Mouse (Mus musculus) kidney, adult 9 months (tissue): ENCODE results near the gene Slc35a3.
"Not testable (repeated sequence)": the region's sequence is repeated elsewhere in the genome, so short reads cannot be mapped to it uniquely, and the experiment has no call there.

Experiments
- DNase-seq: peaks from one replicate; pipeline ENCODE4 v3.0.0; 2022

Slc35a3 gene

DNA sequence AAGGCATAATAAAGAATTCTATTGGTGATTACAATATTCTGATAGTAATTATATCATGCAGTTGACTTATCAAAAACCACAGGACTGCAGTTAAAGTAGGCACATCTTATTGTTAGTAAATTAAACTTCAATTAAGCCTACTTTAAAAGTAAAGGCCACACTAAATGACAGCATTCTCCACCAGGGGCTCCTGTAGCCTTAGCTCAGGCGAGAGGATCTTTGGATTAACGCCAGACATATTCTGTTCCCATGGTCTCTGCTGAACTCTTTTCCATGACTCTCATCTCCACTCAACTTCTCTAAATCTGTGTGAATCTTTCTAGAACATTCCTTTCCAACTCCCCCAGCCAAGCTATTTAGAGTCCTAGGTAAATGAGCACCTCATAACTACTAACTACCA is 13.8 kb downstream of the Slc35a3 start:
- no peak for DNase-seq

DNA sequence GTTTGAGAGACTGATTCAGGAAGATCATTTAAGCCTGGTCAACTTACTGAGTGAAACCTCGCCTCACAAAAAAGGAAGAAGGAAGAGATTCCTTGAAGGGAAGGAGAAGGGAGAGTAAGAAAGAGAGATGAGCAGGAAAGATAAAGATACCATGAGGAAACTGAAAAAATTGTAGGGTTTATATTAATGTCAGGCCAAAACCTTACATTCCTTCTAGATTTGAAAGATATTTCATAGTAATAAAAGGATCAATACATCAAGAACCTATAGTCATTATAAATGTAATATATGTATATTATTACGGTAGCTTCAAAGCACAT is 17.0 kb downstream of the Slc35a3 start:
- DNase-seq: no peak

DNA sequence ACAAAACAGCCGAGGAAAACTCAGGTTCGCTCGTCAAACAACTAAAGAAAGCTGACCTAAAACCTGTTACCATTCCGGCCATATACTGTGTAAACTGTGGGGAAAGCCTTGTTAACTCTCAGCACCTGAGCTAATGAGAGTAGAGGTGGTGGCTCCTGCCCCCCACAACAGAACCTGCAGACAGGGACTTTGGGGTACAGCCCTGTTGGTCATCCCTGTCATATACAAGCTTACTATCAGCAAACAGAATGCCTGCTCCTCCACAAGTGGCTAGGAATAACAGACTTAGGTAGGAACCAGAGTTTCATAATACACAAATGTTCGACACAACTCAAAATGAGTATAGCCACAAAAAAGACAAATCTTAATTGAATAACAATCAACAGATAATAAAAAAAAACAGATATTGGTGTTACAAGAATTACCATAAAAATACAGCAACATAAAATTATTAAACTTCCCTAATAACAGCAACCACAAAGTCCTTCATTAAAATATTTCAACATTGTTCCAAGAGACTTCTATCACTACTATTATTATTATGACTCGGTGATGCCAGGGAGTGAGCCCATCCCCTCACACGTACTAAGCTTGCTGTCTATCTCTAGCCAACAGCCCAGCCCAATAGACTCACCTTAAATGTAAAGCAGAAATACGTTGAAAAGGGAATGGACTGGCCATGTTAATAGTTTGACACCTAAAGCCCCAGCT is 17.5 kb downstream of the Slc35a3 start:
- DNase-seq: no peak

DNA sequence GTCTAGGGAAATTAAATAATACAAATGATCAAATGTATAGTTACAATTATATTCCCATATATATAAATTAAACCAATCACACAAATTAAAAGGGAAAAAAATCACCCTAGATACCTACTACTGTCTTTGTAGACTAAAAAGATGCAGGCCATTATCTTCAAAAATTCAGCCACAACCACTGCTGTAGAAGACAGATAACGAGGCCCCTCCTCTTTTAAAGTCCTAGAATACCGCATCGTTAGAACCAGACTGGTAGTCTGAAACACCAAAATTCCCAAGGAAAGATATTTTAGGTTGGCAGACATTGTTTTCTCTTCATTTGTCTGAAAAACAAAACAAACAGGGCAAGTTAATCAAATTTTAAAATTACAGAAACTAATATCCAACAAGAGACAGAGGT is 18.3 kb downstream of the Slc35a3 start:
- no peak for DNase-seq

DNA sequence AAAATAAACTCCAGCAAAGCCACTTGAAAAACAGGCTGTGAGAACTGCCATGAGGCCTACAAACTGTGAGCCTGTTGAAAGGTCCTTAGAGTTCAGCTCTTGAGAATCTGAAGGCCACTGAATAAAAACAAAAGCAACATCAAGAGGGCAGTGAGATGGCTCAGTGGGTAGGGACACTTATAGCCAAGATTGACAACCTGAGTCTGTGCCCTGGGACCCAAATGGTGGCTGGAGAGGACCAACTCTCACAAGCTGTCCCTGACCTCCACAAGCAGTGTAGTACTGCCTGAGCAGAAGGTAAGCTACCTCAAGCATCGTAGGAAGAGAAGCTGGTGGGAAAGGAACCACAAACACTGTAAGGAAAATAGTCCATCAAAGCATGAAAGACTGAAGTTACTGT is 31.5 kb downstream of the Slc35a3 start, which contains the start of gene Gm43191:
Gene Gm43191, minus strand, starts transcription at position 101 of the 400 bp plus-strand sequence.
- DNase-seq: no peak

DNA sequence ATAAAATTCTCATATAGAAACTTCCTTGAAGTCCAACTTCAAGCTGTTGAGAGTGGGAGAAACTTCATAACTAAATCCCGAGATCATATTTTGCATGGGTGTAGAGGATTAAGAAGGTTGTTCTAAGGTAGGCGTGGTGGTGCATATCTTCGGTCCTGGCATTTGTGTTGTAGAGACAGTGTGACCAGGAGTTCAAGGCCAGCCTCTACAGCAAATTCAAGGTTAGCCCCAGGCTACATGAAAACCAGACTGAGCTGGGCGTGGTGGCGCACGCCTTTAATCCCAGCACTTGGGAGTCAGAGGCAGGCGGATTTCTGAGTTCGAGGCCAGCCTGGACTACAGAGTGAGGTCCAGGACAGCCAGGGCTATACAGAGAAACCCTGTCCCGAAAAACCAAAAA is 48.4 kb downstream of the Slc35a3 start:
- not testable (repeated sequence) for DNase-seq

DNA sequence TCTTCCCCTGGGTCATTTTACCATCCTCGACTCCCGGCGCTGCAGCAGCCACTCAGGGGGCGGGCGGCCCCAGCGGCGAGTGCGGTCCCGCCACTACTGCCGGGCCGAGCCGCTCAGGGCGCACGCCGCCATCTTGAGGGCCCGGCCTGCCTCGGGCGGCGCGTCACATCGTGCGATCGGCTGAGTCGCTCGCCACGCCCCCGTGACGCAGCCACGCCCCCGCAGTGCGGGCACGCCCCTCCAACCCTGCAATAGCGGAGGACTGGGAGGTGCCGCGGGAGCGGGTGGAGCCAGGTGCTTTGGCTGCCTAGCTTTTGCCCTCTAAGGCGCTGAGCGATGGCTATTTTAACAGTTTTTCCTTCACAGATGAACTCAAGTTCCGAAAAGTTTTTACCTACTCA is 50.2 kb downstream of the Slc35a3 start, which contains the start of gene Mfsd14a:
Gene Mfsd14a, minus strand, starts transcription at position 215 of the 401 bp plus-strand sequence.
- DNase-seq: peak; percentile 99

DNA sequence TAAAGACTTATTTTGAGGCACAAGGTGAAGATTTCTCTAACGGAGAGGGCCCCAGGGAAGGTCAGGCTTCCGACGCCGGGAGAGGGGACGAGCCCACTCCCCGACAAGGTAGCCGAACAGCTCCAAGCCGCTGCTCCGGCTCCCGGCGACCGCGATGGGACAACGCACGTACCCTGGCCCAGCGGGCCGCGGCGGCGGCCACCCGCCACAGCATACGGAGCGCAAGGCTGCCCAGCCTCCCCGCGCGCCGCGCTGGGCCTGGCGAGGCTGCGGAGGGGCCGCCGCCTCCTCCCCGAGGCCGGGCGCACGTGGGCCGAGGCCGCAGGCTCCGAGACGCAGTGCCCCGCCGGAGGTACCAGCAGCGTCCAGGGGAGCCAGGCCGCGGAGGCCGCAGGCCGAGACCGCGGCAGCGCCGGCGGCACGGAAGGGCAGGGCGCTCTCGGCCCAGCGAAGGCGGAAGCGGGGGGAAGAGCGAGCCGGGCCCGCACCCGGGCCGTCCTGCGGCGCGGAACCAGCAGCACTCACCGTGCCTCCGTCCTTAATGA is 50.7 kb downstream of the Slc35a3 start:
- peak; percentile 39 for DNase-seq

DNA sequence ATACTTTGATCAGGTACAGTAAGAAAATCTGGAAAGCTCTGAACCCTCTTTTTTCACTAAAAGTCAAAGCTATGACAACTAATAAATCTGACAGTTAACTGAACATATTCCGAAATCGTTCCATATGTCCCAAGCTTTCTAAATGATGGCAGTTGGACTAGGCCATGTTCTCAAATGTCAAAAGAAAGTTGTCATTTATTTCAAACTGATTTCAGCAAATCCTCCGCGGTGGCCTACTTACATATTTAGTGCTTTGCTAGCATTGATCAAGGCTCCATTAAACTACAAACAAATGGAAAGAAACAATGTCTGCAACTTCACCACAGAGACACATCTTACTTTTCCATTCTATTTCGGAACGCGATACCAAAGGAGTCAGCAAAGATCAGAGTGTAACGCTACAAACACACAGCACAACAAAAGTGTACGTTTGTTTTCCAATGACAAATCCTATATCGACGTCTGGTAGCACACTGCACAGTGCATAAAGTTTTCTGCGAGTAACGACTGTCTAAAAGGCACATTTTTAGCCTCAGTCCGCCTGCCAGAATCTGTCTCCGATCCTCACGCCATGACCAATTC is 51.3 kb downstream of the Slc35a3 start:
- peak; percentile 14 for DNase-seq

DNA sequence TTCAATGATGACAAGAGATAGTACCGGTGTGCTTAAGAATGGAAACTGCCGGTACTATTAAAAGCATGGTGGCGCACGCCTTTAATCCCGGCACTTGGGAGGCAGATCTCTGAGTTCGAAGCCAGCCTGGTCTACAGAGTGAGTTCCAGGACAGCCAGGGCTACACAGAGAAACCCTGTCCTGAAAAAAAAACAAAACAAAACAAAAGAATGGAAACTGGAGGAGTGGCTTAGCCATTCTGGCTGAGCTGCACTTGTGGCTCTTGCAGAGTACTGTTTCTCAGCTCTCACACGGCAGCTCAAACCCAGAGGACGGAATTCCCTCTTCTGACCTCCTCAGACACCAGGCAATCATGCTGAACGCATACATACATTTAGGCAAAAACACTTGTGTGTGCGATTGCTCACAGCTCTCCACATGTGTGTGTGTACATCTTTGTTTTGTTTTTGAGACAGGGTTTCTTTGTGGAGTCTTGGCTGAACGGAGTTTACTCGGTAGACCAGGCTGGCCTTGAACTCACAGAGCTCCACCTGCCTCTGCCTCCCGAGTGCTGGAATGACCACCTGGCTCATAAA is 52.7 kb downstream of the Slc35a3 start:
- no peak for DNase-seq

DNA sequence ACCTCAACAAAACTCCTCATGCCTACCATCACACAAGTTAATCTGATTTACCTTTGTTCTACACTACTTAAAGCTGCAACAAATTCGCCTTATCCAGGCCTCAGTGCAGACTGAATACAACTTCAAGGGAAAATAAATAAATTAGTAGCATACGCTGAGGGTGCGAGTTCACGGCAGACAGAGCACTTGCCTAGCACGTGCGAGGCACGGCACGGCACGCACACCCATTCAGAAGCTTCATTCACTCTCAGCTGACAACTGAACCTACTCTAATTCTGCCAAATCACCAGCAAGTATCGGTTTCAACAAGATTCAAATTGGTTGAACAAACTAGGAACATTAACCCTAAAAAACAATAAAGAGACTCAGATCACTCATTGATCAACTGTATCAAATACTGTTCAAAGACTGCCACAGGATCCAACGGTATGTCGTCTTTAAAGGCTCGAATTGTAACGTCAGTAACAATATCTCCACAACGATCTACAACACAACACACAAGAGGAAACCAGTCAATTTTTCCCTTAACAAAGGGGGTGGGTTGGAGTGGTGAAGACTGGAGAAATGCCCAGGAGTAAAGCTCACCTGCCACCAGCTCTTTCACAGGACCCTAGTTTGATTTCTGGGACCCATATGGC is 53.6 kb downstream of the Slc35a3 start:
- DNase-seq: peak; percentile 40

DNA sequence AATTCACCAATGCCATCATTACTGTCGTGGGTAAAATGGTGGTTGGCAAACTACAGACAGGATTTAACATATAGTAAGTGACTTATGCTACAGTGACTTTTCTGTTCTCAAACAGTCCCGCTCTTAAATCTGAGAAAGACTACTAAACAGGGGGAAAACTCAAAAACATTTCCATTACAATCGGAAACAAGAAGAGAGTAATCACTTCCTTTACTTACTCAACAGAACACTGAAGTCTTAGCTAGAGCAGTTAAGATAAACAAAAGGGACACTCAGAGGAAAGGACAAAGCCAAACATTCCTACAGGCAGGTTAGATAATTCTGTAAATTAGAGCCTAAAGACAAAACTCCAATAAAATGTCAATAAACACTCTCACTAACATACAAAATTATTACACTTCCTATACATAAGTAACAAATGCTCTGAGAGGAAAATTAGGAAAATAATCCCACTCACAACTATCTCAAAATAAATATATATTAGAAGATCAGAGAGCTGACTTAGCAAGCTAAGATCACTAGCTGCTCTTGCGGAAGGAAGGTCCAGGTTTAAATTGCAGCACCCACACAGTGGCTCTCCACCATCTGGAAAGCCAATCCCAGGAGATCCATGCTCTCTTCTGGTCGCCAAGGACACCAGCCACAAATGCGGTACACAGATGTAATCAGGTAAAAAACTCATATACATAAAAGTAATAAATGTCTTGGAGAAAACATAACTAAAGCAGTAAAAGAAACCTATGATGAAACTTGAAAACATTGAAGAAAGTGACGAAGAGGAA is 56.3 kb downstream of the Slc35a3 start:
- DNase-seq: no peak

DNA sequence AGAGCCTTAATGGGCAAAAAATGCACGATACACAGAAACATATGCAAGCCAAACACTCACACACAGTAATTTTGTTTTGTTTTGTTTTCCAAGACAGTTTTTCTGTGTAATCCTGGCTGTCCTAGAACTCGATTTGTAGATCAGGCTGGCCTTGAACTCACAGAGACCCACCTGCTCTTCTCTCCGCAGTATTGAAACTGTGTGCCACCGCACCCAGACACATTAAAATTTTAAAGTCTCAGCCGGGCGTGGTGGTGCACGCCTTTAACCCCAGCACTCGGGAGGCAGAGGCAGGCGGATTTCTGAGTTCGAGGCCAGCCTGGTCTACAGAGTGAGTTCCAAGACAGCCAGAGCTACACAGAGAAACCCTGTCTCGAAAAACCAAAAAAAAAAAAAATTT is 58.6 kb downstream of the Slc35a3 start:
- DNase-seq: not testable (repeated sequence)

DNA sequence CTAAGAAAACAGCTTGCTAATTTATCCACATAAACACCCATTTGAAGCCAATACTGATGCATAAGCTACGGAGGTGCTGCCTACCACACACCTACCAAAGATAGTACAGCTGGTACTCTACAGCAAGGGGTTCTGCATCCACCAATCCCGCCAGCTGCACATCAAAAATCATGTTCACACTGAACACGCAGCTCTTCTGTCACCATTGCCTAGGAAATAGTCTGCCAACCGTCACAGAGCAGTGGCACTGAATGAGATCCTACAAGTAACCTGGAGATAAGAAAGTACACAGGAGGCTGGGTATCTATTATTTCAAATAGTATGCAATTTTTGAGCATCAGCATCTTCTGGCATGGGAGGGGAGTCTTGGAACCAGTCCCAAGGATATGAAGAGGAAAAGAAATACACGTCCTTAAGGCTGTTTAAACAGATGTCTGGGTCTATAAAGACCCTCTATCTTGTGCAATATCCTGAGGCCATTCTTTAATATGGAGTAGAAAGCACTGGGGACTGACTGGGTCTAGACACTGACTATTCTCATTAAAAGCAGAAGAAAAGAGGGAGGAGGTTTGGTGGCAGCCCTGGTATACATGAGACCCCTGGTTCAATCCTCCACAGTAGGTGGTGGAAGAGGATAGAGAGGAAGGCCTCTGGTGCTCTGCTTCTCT is 59.2 kb downstream of the Slc35a3 start:
- no peak for DNase-seq

DNA sequence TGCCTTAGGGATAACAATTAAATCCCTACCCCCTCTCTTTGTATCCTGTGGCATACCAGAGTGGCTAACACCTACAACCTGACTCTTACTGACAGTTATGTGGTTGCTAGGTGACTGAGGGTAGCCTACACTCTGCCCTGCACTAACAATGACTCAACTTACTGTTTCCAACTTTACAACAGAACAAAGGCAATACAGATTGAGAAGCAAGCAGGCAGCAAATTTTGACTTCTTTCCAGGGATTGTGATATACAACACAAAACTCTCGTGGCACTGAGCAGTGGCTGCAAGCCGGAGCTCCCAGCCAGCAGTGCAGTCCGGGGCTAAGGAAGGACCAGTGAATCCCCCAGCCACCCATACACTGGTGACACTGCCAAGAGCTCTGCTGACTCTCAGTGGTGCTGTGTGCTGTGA is 60.6 kb downstream of the Slc35a3 start:
- DNase-seq: no peak

DNA sequence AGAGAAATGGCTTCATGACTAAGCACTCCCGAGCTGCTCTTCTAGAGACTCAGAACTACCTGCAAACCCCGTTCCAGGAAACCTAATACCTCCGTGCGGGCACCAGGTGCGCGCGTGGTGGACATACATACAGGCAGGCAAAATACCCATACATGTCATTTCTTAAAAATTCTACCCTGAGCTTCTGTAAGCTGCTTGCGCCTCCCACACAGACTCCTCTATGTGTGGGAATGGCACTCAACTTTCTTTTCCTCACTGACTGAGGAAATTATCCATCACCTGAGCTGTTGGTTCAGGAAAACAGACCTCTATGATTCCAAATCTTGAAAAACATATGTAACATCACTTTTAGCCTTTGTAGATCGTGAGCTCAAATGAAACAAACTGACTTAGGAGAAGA is 61.9 kb downstream of the Slc35a3 start:
- DNase-seq: no peak

DNA sequence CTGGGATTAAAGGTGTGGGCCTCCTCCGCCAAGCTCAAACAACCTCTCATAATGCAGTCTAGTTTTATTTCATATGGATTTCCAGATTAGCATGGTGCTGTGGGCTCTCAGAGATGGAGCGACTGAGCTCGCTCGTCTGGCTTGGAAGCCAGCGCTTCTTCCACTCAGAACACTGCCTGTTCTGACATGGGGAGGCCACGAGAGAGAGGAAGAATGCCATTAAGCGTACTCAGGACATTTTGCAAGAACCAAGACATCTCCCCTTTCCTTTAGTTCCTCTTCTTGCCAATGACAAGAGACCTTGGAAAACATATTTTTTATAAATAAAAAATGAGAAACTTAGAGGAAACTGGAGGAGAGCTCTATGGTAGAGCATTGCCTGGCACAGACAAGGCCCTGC is 63.8 kb downstream of the Slc35a3 start:
- DNase-seq: no peak

DNA sequence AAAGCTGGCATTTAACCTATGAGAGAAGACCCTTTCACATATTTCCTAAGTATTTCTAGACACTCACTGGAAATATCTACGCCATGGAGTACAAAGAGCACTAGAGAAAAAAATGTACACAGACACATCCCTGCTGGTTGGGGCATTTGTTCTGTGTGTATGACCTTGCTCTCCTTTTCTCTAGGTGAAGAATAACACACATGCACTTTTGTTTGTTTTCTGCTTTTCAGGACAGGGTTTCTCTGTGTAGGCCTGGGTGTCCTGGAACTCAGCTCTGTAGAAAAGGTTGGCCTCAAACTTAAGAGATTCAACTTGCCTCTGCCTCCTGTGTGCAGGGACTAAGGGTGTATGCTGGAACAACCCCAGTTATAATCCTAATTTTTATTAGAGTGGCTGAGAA is 66.2 kb downstream of the Slc35a3 start:
- no peak for DNase-seq

DNA sequence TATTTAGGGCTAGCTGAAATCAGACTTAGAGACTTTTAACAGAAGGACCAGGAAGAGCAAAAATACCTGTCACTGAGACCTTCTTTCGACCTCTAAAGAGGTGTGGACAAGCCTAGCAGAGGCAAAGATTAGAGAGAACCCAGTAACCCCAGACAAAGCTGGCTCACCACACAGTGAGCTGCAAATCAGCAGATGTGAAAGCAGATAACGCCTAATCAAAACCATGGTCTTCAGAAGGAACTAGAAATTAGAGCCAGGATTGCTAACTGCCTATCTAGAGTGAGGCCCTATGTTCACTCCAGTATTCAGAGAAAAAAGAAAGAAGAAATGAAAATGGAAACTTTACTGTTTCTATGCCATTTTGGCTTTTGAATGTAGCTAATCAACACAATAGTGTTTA is 70.3 kb downstream of the Slc35a3 start:
- DNase-seq: no peak

DNA sequence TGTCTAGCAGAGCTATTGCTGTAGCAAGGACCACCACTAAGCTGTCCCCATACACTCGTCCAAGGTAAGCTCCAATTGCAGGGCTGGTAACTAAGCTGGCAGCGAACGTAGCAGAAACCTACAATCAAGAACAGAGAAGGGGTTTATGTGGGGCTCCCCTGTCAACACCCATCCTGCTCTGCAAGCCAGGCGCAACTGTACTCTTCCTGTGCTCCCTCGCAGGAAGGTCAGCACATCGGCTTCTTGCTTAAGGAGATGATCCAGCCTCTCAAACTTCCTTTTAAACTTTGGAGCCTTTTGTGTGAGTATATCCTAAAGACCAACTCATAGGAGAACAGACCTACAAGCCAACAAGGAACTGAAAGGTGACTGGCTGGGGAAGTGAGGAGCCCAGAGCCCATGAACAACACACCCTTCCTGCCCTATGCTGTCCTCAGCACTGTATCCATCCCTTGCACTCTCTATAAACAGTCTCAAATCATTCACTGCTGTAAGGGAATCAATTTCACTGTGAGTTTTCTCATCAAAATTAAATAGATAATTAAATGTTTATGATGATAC is 70.7 kb downstream of the Slc35a3 start:
- no peak for DNase-seq

DNA sequence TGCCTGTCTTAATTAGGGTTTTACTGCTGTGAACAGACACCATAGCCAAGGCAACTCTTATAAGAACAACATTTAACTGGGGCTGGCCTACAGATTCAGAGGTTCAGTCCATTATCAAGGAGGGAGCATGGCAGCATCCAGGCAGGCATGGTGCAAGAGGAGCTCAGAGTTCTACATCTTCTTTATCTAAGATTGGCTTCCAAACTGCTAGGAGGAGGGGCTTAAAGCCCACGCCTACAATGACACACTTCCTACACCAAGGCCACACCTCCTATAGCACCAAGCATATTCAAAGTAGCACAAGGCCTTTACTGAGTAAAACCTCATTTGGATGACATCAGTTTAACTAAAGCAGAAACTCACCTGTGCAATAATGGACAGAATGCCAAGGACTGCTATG is 72.6 kb downstream of the Slc35a3 start:
- no peak for DNase-seq

DNA sequence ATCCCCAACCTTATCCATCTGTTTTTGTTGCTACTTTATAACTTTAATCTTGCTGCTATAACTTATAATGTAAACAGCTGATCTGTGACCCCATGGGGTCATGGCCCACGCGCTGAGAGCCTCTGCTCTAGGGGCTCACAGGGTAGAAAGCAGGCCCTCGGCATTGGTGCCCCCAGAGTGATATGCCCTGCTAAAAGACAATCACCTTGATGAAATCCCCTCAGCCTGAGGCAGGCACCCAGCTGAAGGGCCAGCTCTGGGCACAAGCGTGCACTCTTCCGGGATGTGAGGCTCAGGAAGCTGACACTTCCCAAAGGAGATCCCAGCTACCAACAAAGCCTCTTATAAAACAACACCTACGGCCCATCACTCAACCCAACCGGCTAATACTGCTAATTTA is 74.1 kb downstream of the Slc35a3 start:
- no peak for DNase-seq
